Mouse (Mus musculus) forebrain, embryonic 15.5 days (tissue): Measurements from ENCODE around the gene Tmem258. TPM values are rescaled to one million over a fixed set of nuclear protein-coding genes. Genes with fewer than 3 reads are reported as not detected.
A peak's percentile ranks its signal among the peaks of the same experiment; 100 is the strongest.

Experiments used
- ATAC-seq: fragments of 200-750 bp; cut with Nextera tagmentation; replicated peaks from 2 replicates; pipeline ENCODE4 v1.8.0; 2017; ENCODE audit warnings: mild to moderate bottlenecking, moderate TSS enrichment, moderate library complexity
- H3K27ac ChIP-seq: fragments of 300-500 bp; sonication (generic); replicated peaks from 2 replicates; pipeline ENCODE4 v1.5.1; 2015; ENCODE audit warnings: mild to moderate bottlenecking, inconsistent platforms
- H3K27me3 ChIP-seq: fragments of 300-500 bp; sonication (generic); 2 replicates; pipeline ENCODE4 v1.6.1; 2015; ENCODE audit warnings: inconsistent platforms
- H3K36me3 ChIP-seq: fragments of 300-500 bp; sonication (generic); 2 replicates; pipeline ENCODE4 v1.6.1; 2015; ENCODE audit warnings: mild to moderate bottlenecking, inconsistent platforms
- H3K4me1 ChIP-seq: fragments of 300-500 bp; sonication (generic); 2 replicates; pipeline ENCODE4 v1.6.1; 2015; ENCODE audit warnings: inconsistent platforms
- H3K4me2 ChIP-seq: fragments of 300-500 bp; sonication (generic); replicated peaks from 2 replicates; pipeline ENCODE4 v1.6.1; 2015; ENCODE audit warnings: mild to moderate bottlenecking, inconsistent platforms
- H3K4me3 ChIP-seq: fragments of 300-500 bp; sonication (generic); 2 replicates; pipeline ENCODE4 v1.5.1; 2015; ENCODE audit warnings: mild to moderate bottlenecking, inconsistent platforms
- H3K9ac ChIP-seq: fragments of 300-500 bp; sonication (generic); replicated peaks from 2 replicates; pipeline ENCODE4 v1.6.1; 2015; ENCODE audit warnings: mild to moderate bottlenecking, inconsistent platforms
- H3K9me3 ChIP-seq: fragments of 300-500 bp; sonication (generic); 2 replicates; pipeline ENCODE4 v1.6.1; 2016; ENCODE audit warnings: inconsistent platforms
- WGBS: fragments of 180-500 bp; shearing (Covaris S2); methylation state at CpG from one replicate; pipeline ENCODE4 v1.1.7; 2015; ENCODE audit warnings: mixed read lengths; 5-methylcytosine and 5-hydroxymethylcytosine counted together
- polyA plus RNA-seq: library from polyadenylated mRNA; unstranded; fragments of >200 nt; fragmentation: Nextera tagmentation; extraction: Ambion mirVana; gene quantifications from 2 replicates; pipeline ENCODE4 v1.2.1, GENCODE M21; 2015

Tmem258 gene
- polyA plus RNA-seq, 1 experiment from 2014 or later, result 397 TPM

- WGBS, result 11% methylated on average over 7 of the region's 7 CpGs
- H3K4me1 ChIP-seq, result no peaks in the 10 kb centered on the region
- no peak overlapping the region for H3K4me3 ChIP-seq
- H3K27me3 ChIP-seq, result no peaks in the 10 kb centered on the region
- H3K36me3 ChIP-seq, result no peaks in the 10 kb centered on the region
- no peak overlapping the region for H3K4me2 ChIP-seq
- ATAC-seq, result no peak
- no peak overlapping the region for H3K27ac ChIP-seq
- no peak overlapping the region for H3K9ac ChIP-seq
- H3K9me3 ChIP-seq, result no peaks in the 10 kb centered on the region
Measured at GRCm38 (mm10) chr19:10231016-10231415, 27.2 kb downstream of the Tmem258 start.

DNA sequence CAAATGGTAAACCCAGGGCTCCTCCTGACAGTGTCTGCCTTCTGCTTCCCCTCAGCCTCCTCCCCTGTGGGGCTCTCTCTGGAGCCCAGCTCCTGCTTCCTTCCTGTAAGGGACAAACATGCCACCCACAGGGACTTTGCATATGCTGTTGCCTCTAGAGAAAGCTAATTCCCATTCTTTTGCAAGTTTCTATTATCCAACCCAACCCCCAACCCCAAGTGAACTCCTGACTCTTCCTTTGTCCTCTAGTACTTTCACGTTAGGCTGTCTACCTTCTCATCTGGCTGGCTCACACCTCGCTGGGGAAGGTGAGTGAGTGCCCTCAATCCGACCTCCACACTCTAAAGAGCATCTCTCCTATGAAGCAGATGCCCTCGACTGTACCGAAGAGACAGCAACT lies 28.1 kb downstream of the Tmem258 start:
- H3K4me2 ChIP-seq, result no peak overlapping the region
- H3K27ac ChIP-seq, result no peak overlapping the region
- H3K27me3 ChIP-seq, result no peaks in the 10 kb centered on the region
- no peaks in the 10 kb centered on the region for H3K36me3 ChIP-seq
- H3K9ac ChIP-seq, result no peak overlapping the region
- WGBS, result 15% methylated on average over 5 of the region's 5 CpGs
- H3K9me3 ChIP-seq, result no peaks in the 10 kb centered on the region
- no peaks in the 10 kb centered on the region for H3K4me1 ChIP-seq
- no peak for ATAC-seq
- no peak overlapping the region for H3K4me3 ChIP-seq

DNA sequence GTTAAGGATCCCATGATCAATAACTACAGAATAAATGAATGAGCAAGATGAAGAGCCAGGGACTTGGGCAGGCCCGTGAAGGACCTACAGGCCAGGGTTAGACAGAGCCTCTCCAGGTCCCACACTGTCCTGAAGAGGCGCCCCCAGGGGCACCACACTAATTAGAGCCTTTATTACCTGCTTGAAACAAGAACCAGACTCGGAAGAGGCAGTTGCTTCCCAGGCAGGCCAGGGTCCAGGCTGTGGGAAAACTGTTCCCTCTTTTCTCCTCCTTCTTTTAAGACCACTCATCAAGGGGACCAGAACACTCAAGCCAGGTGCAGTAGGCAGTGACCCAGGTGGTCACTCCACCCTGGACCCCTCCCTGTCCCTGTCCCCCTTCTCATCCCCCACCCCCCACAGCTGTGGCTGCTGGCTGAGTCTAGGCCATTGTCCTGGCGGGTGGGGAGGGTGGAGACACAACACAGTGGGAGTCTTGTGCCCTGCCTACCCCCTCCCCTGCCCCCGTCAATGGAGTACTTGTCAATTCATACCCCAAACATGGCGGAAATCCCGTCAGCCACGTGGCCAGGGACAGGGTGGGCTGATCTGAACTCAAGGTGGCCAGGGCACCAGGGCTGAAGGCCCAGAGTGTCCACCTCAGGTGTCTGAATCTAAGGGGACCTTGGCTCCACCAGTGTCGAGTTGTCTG lies 28.7 kb downstream of the Tmem258 start:
- H3K9me3 ChIP-seq, result no peaks in the 10 kb centered on the region
- H3K27me3 ChIP-seq, result no peaks in the 10 kb centered on the region
- H3K27ac ChIP-seq, result no peak overlapping the region
- ATAC-seq, result no peak
- H3K4me1 ChIP-seq, result no peaks in the 10 kb centered on the region
- H3K9ac ChIP-seq, result no peak overlapping the region
- no peak overlapping the region for H3K4me3 ChIP-seq
- WGBS, result 34% methylated on average over 9 of the region's 9 CpGs
- no peak overlapping the region for H3K4me2 ChIP-seq
- no peaks in the 10 kb centered on the region for H3K36me3 ChIP-seq

GRCm38 (mm10) chr19:10235784-10236565 lies 32.2 kb downstream of the Tmem258 start:
- H3K4me1 ChIP-seq, result peaks cover 9% of the 10 kb centered on the region; the same call in 1 of the 2 replicates
- no peaks in the 10 kb centered on the region for H3K36me3 ChIP-seq
- H3K27ac ChIP-seq, result no peak overlapping the region
- no peak for ATAC-seq
- H3K4me2 ChIP-seq, result no peak overlapping the region
- H3K4me3 ChIP-seq, result no peak overlapping the region
- 89% methylated on average over 9 of the region's 9 CpGs for WGBS
- H3K9ac ChIP-seq, result no peak overlapping the region
- H3K27me3 ChIP-seq, result peaks cover 17% of the 10 kb centered on the region
- H3K9me3 ChIP-seq, result no peaks in the 10 kb centered on the region

DNA sequence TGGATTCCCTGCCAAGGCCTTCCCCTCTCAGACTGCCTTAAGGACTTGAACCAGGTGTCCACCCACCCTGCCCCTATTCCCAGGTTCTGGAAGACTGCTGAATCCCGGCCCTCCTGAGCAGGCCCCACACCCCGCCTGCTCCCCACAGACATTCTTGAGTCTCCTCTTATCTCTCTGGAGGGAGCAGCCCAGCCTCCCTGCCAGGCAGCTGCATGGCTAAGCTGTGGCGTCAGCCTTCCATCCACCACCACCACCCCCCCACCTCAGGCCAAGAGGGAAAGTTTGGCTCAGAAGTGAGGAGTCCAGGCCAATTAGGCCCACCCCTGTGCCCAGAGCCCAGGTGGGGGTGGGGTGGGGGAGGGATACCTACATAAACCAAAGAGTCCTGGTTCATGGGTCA lies 34.7 kb downstream of the Tmem258 start:
- H3K9me3 ChIP-seq, result no peaks in the 10 kb centered on the region
- no peak overlapping the region for H3K4me3 ChIP-seq
- H3K4me2 ChIP-seq, result no peak overlapping the region
- WGBS, result 62% methylated on average over 3 of the region's 3 CpGs
- H3K27me3 ChIP-seq, result peaks cover 17% of the 10 kb centered on the region
- peaks cover 9% of the 10 kb centered on the region; the same call in 1 of the 2 replicates for H3K4me1 ChIP-seq
- no peaks in the 10 kb centered on the region for H3K36me3 ChIP-seq
- no peak for ATAC-seq
- no peak overlapping the region for H3K27ac ChIP-seq
- no peak overlapping the region for H3K9ac ChIP-seq

GRCm38 (mm10) chr19:10239419-10239818 lies 35.6 kb downstream of the Tmem258 start:
- H3K36me3 ChIP-seq, result no peaks in the 10 kb centered on the region
- H3K9ac ChIP-seq, result no peak overlapping the region
- no peak overlapping the region for H3K4me2 ChIP-seq
- H3K27me3 ChIP-seq, result peaks cover 17% of the 10 kb centered on the region
- ATAC-seq, result no peak
- H3K9me3 ChIP-seq, result no peaks in the 10 kb centered on the region
- no peak overlapping the region for H3K4me3 ChIP-seq
- no peak overlapping the region for H3K27ac ChIP-seq
- 48% methylated on average over 2 of the region's 2 CpGs for WGBS
- H3K4me1 ChIP-seq, result peaks cover 9% of the 10 kb centered on the region; the same call in 1 of the 2 replicates

DNA sequence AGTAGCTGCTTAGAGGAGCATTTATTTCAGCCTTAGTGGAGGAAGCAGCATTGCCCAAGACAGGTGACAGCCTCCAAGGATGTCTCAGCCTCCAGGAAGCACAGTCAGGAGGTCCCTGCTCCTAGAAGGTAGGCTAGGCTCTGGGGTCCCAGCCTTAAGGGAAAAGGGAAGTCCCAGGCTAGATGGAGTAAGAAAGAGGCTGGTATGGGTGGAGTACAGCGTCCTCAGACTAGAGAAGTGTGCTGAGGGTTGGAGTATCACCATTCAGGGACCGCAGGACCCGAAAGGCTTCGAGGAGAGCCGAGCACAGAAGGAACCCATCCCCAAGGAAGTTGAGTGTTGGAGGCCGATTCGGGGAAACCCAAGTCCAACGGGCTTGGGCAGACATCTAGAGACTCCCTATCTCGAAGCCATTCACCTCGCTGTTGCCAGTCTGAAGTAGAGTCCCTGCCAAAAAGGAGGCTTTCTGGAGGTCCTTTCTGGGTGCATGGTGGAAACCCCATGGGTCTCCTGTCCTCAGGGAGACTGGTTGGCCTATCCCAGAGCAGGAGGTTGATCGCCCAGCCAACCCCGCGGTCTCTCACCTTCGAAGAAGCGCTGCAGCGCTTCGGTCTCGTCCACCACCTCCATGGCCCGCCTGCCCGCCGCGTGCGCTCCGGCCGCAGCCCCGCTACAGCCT lies 36.3 kb downstream of the Tmem258 start:
- ATAC-seq, result peak; percentile 12; the same call in 1 of the 2 replicates

DNA sequence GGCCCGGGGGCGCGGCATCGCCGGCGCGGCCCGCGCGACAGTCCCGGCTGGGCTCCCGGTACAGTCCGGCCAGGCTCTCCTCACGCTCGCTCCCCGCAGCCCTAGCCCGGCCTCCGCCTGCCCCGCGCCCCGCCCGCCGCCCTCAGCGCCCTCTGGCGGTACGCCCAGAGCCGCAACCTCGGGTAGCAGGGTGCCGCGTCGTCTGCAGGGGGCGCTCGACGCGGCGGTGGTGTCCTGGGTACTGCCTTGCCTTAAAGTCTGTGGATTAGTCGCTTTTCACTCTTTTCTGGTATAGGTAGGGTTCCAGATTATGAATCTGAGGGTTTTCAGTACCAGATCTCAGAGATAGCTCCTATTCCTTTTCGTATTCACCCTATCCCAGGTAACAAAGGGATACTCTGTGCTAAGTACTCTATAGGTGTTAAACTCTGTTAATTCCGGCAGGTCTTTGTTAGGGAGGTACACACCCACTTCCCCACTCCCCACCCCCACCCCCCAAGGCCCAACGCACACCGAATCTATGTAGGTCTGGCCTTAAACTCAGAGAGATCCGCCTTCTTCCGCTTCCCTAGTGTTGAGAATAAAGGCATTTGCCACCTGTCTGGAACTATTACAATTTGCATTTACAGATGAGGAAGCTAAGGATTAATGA lies 37.0 kb downstream of the Tmem258 start, which contains the start of gene Myrf:
TSS of gene Myrf (minus strand) at position 95 of the 652 bp plus-strand sequence.
- peaks cover 9% of the 10 kb centered on the region; the same call in 1 of the 2 replicates for H3K4me1 ChIP-seq
- WGBS, result 8% methylated on average over 43 of the region's 43 CpGs
- peak within 1 kb of the TSS; percentile 40 for H3K4me3 ChIP-seq
- peak; percentile 77 for ATAC-seq
- H3K27ac ChIP-seq, result no peak within 1 kb of the TSS
- peaks cover 17% of the 10 kb centered on the region for H3K27me3 ChIP-seq
- peak within 1 kb of the TSS; percentile 58 for H3K4me2 ChIP-seq
- H3K9ac ChIP-seq, result peak within 1 kb of the TSS; percentile 36
- no peaks in the 10 kb centered on the region for H3K9me3 ChIP-seq
- no peaks in the 10 kb centered on the region for H3K36me3 ChIP-seq

More for the DNA sequence above, 36.3 kb downstream of the Tmem258 start:
- H3K4me3 ChIP-seq, result peak overlapping the region; percentile 40
- H3K4me1 ChIP-seq, result peaks cover 9% of the 10 kb centered on the region; the same call in 1 of the 2 replicates
- peaks cover 17% of the 10 kb centered on the region for H3K27me3 ChIP-seq
- WGBS, result 5% methylated on average over 26 of the region's 26 CpGs
- H3K27ac ChIP-seq, result no peak overlapping the region
- H3K9me3 ChIP-seq, result no peaks in the 10 kb centered on the region
- peak overlapping the region; percentile 36 for H3K9ac ChIP-seq
- peak overlapping the region; percentile 58 for H3K4me2 ChIP-seq
- H3K36me3 ChIP-seq, result no peaks in the 10 kb centered on the region

GRCm38 (mm10) chr19:10242916-10243315 lies 39.1 kb downstream of the Tmem258 start:
- H3K9ac ChIP-seq, result no peak overlapping the region
- peaks cover under 1% of the 10 kb centered on the region; the same call in 1 of the 2 replicates for H3K36me3 ChIP-seq
- no peaks in the 10 kb centered on the region for H3K9me3 ChIP-seq
- 5% methylated on average over 8 of the region's 8 CpGs for WGBS
- H3K4me1 ChIP-seq, result peaks cover 9% of the 10 kb centered on the region; the same call in 1 of the 2 replicates
- peaks cover 17% of the 10 kb centered on the region for H3K27me3 ChIP-seq
- no peak overlapping the region for H3K4me3 ChIP-seq
- no peak for ATAC-seq
- no peak overlapping the region for H3K27ac ChIP-seq
- no peak overlapping the region for H3K4me2 ChIP-seq

- ATAC-seq, result no peak
- Histone ChIP-seq H3K4me2 (no peak overlapping the region), H3K4me3 (no peak overlapping the region), H3K27ac (no peak overlapping the region), H3K4me1 (peaks cover 9% of the 10 kb centered on the region; the same call in 1 of the 2 replicates), H3K9ac (no peak overlapping the region), H3K9me3 (no peaks in the 10 kb centered on the region), H3K27me3 (peaks cover 16% of the 10 kb centered on the region), H3K36me3 (peaks cover 3% of the 10 kb centered on the region; the same call in 1 of the 2 replicates)
- WGBS, result 25% methylated on average over 3 of the region's 3 CpGs
Measured at GRCm38 (mm10) chr19:10244183-10244582, 40.4 kb downstream of the Tmem258 start.

- no peaks in the 10 kb centered on the region for H3K4me1 ChIP-seq
- no peaks in the 10 kb centered on the region for H3K27me3 ChIP-seq
- H3K4me2 ChIP-seq, result no peak overlapping the region
- no peak overlapping the region for H3K4me3 ChIP-seq
- 37% methylated on average over 6 of the region's 6 CpGs for WGBS
- H3K9ac ChIP-seq, result no peak overlapping the region
- no peak for ATAC-seq
- H3K9me3 ChIP-seq, result no peaks in the 10 kb centered on the region
- peaks cover 3% of the 10 kb centered on the region; the same call in 1 of the 2 replicates for H3K36me3 ChIP-seq
- no peak overlapping the region for H3K27ac ChIP-seq
Measured at GRCm38 (mm10) chr19:10247165-10247564, 43.4 kb downstream of the Tmem258 start.
